Mouse (Mus musculus) midbrain, embryonic 10.5 days (tissue): ENCODE measurements around the gene Btbd2. TPM values are rescaled to one million over a fixed set of nuclear protein-coding genes. Genes with fewer than 3 reads are reported as not detected.

Experiments
- DNase-seq: peaks from one replicate; pipeline ENCODE4 v3.0.0-alpha.2; 2017; ENCODE audit warnings: low spot score
- H3K27ac ChIP-seq: fragments of 300-500 bp; sonication (generic); replicated peaks from 2 replicates; pipeline ENCODE4 v1.5.1; 2016; ENCODE audit warnings: mild to moderate bottlenecking
- H3K27me3 ChIP-seq: fragments of 300-500 bp; sonication (generic); 2 replicates; pipeline ENCODE4 v1.6.1; 2016; ENCODE audit warnings: low read depth, mild to moderate bottlenecking; ENCODE audit not compliant: poor library complexity, severe bottlenecking
- H3K36me3 ChIP-seq: fragments of 300-500 bp; sonication (generic); 2 replicates; pipeline ENCODE4 v1.6.1; 2016; ENCODE audit warnings: mild to moderate bottlenecking, moderate library complexity
- H3K4me1 ChIP-seq: fragments of 300-500 bp; sonication (generic); 2 replicates; pipeline ENCODE4 v1.6.1; 2016
- H3K4me3 ChIP-seq: fragments of 300-500 bp; sonication (generic); 2 replicates; pipeline ENCODE4 v1.5.1; 2016; ENCODE audit warnings: mild to moderate bottlenecking, moderate library complexity
- H3K9me3 ChIP-seq: fragments of 300-500 bp; sonication (generic); replicated peaks from 2 replicates; pipeline ENCODE4 v1.6.1; 2016; ENCODE audit warnings: mild to moderate bottlenecking
- WGBS: fragments of 180-500 bp; shearing (Covaris S2); methylation state at CpG from one replicate; pipeline ENCODE4 v1.1.7; 2016; 5-methylcytosine and 5-hydroxymethylcytosine counted together
- polyA plus RNA-seq: library from polyadenylated mRNA; unstranded; fragments of >200 nt; fragmentation: Nextera tagmentation; extraction: Ambion mirVana; gene quantifications from 2 replicates; pipeline ENCODE4 v1.2.1, GENCODE M21; 2016

Btbd2 gene
- 70.3 and 75.2 TPM in 2 replicates for polyA plus RNA-seq

- 19% methylated on average over 15 of the region's 15 CpGs for WGBS
- Histone ChIP-seq H3K4me1 (peaks cover 38% of the 10 kb centered on the region), H3K4me3 (peak within 1 kb of the TSS; percentile 94), H3K27ac (peak within 1 kb of the TSS; percentile 95), H3K36me3 (peaks cover 5% of the 10 kb centered on the region), H3K27me3 (no peaks in the 10 kb centered on the region), H3K9me3 (no peaks in the 10 kb centered on the region)
- no peak for DNase-seq
These were observed at the start of gene Btbd2 for GRCm38 (mm10) chr10:80656863-80657623. Gene Btbd2, minus strand, starts transcription at chr10:80657071.

- Histone ChIP-seq H3K4me1 (peaks cover 32% of the 10 kb centered on the region), H3K4me3 (no peak overlapping the region), H3K36me3 (peaks cover 52% of the 10 kb centered on the region), H3K9me3 (no peaks in the 10 kb centered on the region), H3K27ac (no peak overlapping the region), H3K27me3 (no peaks in the 10 kb centered on the region)
- 82% methylated on average over 3 of the region's 3 CpGs for WGBS
- DNase-seq = no peak
These were observed 48.6 kb upstream of the Btbd2 start for GRCm38 (mm10) chr10:80705479-80705878.

DNA sequence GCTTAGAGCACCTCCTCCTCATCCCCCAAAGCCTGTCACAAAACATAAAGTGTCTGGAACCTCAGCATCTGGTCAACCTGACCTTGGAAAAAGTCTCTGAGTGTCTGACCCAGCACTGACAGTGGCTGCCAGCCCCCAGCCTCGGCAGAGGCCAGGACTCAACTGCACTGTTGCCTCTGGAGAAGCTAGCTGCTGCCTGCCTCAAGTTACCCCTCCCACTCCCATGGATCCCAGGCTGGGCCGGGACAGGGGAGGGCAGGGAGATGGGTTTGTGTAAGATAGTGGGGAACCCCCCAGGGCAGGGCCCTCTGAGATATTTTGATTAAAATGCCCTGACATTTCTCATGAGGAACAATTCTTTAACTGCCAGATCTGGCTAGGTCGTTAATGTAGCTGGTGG is 48.2 kb upstream of the Btbd2 start:
- no peaks in the 10 kb centered on the region for H3K9me3 ChIP-seq
- DNase-seq = no peak
- WGBS = 66% methylated on average over 3 of the region's 3 CpGs
- H3K27ac ChIP-seq = no peak overlapping the region
- peaks cover 48% of the 10 kb centered on the region for H3K36me3 ChIP-seq
- H3K4me1 ChIP-seq = peaks cover 36% of the 10 kb centered on the region
- no peak overlapping the region for H3K4me3 ChIP-seq
- no peaks in the 10 kb centered on the region for H3K27me3 ChIP-seq

- Histone ChIP-seq H3K36me3 (peaks cover 42% of the 10 kb centered on the region), H3K27me3 (no peaks in the 10 kb centered on the region), H3K27ac (no peak overlapping the region), H3K4me3 (no peak overlapping the region), H3K9me3 (no peaks in the 10 kb centered on the region), H3K4me1 (peaks cover 40% of the 10 kb centered on the region)
- no peak for DNase-seq
- WGBS = 92% methylated on average over 5 of the region's 5 CpGs
These were observed 47.5 kb upstream of the Btbd2 start for GRCm38 (mm10) chr10:80704418-80704817.

DNA sequence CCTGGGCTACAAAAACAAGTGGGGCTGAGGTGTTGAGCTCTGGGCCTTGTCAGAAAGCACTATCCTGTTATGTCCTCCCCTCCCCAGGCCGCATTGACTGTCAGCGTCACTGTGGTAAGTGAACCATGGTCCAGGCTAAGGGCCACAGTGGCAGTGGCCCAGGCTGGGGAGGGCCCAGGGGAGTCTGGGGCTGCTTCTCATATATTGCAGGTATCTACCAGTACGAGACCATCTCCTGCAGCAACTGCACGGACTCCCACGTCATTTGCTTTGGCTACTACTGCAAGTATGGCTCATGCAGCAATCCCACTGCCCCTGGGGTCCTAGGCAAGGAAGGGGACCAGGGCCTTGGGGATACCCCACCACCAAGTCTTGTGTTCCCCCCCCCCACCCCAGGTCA is 46.8 kb upstream of the Btbd2 start:
- Histone ChIP-seq H3K9me3 (no peaks in the 10 kb centered on the region), H3K4me3 (peak overlapping the region; percentile 70; the same call in 1 of the 2 replicates), H3K27me3 (no peaks in the 10 kb centered on the region), H3K27ac (peak overlapping the region; percentile 86), H3K36me3 (peaks cover 34% of the 10 kb centered on the region), H3K4me1 (peaks cover 42% of the 10 kb centered on the region)
- WGBS = 96% methylated on average over 5 of the region's 5 CpGs
- no peak for DNase-seq

DNA sequence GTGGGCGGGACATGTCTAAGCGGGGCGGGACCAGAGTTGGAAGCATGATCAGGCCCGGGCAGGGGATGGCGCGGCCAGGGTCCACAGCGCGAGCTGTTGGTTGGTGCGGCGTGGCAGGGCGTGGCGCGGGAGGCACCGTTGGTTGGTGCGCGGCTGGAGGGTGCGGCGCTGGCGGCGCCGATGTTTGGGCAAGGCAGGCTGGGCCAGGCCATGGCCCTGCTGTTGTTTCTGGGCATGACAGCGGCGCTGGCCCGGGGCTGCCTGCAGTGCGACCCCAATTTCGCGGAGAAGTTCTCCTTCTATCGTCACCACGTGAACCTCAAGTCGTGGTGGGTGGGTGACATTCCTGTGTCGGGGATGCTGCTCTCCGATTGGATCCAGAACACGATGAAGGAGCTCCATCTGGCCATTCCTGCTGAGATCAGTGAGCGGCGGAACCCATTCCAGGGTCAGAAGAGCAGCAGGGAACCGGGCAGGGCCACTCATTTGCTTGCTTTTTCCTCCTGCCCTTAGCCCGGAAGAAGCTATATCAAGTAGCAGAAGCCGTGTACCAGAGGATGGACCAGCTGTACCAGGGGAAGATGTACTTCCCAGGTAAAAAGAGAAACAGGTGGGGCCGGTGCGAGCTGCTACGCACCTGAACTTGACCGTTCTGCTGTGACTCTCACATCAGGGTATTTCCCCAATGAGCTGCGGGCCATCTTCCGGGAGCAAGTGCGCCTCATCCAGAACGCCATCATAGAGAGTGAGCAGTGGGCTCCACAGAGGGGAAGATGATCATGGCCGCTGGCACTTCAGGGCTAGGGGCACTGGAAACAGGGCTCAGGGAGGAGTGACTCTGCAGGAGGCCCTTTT is 45.9 kb upstream of the Btbd2 start:
- Histone ChIP-seq H3K9me3 (no peaks in the 10 kb centered on the region), H3K27ac (peak overlapping the region; percentile 86), H3K4me1 (peaks cover 42% of the 10 kb centered on the region), H3K27me3 (no peaks in the 10 kb centered on the region), H3K4me3 (peak overlapping the region; percentile 70), H3K36me3 (peaks cover 29% of the 10 kb centered on the region)
- DNase-seq = peak; percentile 93
- 3% methylated on average over 47 of the region's 47 CpGs for WGBS

- peak within 1 kb of the TSS; percentile 70 for H3K4me3 ChIP-seq
- H3K36me3 ChIP-seq = peaks cover 21% of the 10 kb centered on the region
- H3K9me3 ChIP-seq = no peaks in the 10 kb centered on the region
- H3K27me3 ChIP-seq = no peaks in the 10 kb centered on the region
- under 1% methylated on average over 59 of the region's 59 CpGs for WGBS
- H3K27ac ChIP-seq = peak within 1 kb of the TSS; percentile 86
- DNase-seq = peak; percentile 100
- peaks cover 42% of the 10 kb centered on the region for H3K4me1 ChIP-seq
These were observed 45.1 kb upstream of the Btbd2 start, which contains the start of the genes Mob3a and Izumo4 for GRCm38 (mm10) chr10:80701721-80702535. Gene Mob3a, minus strand, starts transcription at chr10:80701977. Gene Izumo4, plus strand, starts transcription at chr10:80702184.

GRCm38 (mm10) chr10:80700732-80701131 is 43.9 kb upstream of the Btbd2 start:
- WGBS = 50% methylated on average over 4 of the region's 4 CpGs
- Histone ChIP-seq H3K4me3 (peak overlapping the region; percentile 70), H3K27me3 (no peaks in the 10 kb centered on the region), H3K9me3 (no peaks in the 10 kb centered on the region), H3K4me1 (peaks cover 46% of the 10 kb centered on the region), H3K27ac (no peak overlapping the region), H3K36me3 (peaks cover 9% of the 10 kb centered on the region)
- no peak for DNase-seq

DNA sequence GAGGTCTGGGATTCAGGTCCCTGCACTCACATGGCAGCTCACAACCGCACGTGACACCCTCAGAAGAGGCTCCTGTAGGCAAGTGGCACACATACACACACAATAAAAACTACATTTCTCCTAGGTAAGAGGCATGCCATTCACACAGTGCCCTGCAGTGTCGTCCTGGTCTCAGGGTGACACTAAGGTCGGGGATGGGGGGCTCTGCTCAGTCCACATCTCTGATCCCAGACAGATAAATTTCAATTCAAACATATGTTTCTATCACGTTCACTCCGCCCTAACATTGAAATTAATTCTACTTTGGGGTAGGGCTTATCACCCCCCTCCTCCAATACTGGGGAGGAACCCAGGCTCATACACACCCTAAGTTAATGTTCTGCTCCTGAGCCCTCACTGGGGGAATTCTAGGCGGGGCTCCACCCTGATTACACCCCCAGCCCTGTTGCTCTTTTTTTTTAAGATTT is 43.2 kb upstream of the Btbd2 start:
- Histone ChIP-seq H3K27ac (no peak overlapping the region), H3K4me1 (peaks cover 46% of the 10 kb centered on the region), H3K36me3 (peaks cover 4% of the 10 kb centered on the region; the same call in 1 of the 2 replicates), H3K9me3 (no peaks in the 10 kb centered on the region), H3K27me3 (no peaks in the 10 kb centered on the region), H3K4me3 (peak overlapping the region; percentile 70; the same call in 1 of the 2 replicates)
- no peak for DNase-seq
- 85% methylated on average over 7 of the region's 7 CpGs for WGBS

DNA sequence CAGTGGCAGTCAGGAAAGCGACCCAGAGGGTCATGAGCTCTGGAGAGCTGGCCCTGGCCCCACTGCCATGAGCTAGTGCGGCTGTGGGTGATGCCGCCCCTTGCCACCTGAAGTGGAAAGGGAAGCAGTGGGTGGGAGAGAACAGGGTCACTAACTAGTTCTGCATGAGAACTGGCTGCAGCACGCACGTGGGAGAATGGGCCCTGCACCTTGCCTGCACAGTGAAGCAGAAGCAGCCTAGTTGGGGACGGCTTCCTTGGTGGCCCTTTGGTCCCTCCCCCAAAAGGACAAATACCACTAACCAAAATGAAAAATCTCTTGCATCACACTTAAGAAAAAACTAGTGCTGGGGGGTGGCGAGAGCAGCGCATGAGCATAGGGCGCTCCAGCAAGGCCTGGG is 41.7 kb upstream of the Btbd2 start:
- peaks cover 43% of the 10 kb centered on the region for H3K4me1 ChIP-seq
- peaks cover 17% of the 10 kb centered on the region for H3K36me3 ChIP-seq
- no peaks in the 10 kb centered on the region for H3K9me3 ChIP-seq
- WGBS = 90% methylated on average over 9 of the region's 9 CpGs
- H3K27ac ChIP-seq = no peak overlapping the region
- no peaks in the 10 kb centered on the region for H3K27me3 ChIP-seq
- DNase-seq = no peak
- H3K4me3 ChIP-seq = no peak overlapping the region

DNA sequence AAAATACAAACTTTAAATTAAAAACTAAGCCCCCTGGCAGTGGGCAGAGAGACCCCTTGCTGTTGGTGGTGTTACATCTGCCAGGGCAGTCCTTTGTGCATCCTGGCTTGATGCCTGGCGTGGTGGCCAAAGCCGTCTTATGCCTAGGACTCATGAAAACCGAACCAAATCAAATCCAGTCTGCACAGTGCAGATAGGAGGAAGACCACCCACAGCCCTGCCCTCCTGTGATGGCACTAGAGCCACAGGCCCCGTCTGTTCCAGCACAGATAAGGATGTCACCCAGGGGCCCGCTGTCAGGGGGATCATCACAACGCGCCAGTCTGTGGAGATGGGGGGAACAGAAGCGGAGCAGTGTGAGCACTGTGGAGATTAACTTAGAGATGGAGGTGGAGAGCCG is 40.9 kb upstream of the Btbd2 start:
- H3K27ac ChIP-seq = no peak overlapping the region

DNA sequence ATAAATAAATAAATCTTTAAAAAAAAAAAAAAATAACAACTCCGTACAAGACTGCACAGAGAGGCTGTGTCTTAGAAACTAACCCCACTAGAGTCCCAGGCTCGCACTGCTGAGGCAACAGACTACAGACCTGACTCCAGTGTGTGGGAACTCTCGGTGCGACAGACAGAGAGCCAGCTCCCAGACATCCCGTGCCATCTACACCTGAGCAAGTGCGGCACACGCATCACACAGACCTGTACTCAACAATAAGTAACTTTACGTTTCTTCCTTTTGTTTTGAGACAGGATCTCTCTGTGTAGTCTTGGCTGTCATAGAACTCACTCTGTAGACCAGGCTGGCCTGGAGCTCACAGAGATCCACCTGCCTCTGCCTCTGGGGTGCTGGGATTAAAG is 40.5 kb upstream of the Btbd2 start:
- H3K4me3 ChIP-seq = no peak overlapping the region
- no peak for DNase-seq
- 94% methylated on average over 8 of the region's 8 CpGs for whole genome bisulfite sequencing
- H3K27me3 ChIP-seq = no peaks in the 10 kb centered on the region
- peaks cover 30% of the 10 kb centered on the region for H3K4me1 ChIP-seq
- no peak overlapping the region for H3K27ac ChIP-seq
- peaks cover 21% of the 10 kb centered on the region for H3K36me3 ChIP-seq
- no peaks in the 10 kb centered on the region for H3K9me3 ChIP-seq

More for the DNA sequence above, 40.9 kb upstream of the Btbd2 start:
- no peaks in the 10 kb centered on the region for H3K27me3 ChIP-seq
- H3K4me1 ChIP-seq = peaks cover 35% of the 10 kb centered on the region
- 89% methylated on average over 9 of the region's 9 CpGs for WGBS
- DNase-seq = no peak
- H3K36me3 ChIP-seq = peaks cover 21% of the 10 kb centered on the region
- H3K4me3 ChIP-seq = no peak overlapping the region
- no peaks in the 10 kb centered on the region for H3K9me3 ChIP-seq
